Mouse (Mus musculus) thymus, adult 2 months (tissue): ENCODE measurements around the gene Khdc4. TPM values are rescaled to one million over a fixed set of nuclear protein-coding genes. Genes with fewer than 3 reads are reported as not detected.

ENCODE experiments used
- DNase-seq: peaks from one replicate; pipeline ENCODE4 v3.0.0; 2021
- H3K27ac ChIP-seq: fragments of 200-500 bp; 2 replicates; pipeline ENCODE4 v1.5.1; 2012; ENCODE audit warnings: low read length, control low read depth; ENCODE audit not compliant: control insufficient read depth, insufficient read depth
- H3K27me3 ChIP-seq: fragments of 200-500 bp; 2 replicates; pipeline ENCODE4 v1.6.1; 2012; ENCODE audit warnings: mild to moderate bottlenecking, low read length, moderate library complexity, mixed read lengths; ENCODE audit not compliant: control insufficient read depth, insufficient read depth
- H3K36me3 ChIP-seq: fragments of 200-500 bp; 2 replicates; pipeline ENCODE4 v1.6.1; 2012; ENCODE audit warnings: mild to moderate bottlenecking, low read length, moderate library complexity; ENCODE audit not compliant: control insufficient read depth, insufficient read depth
- H3K4me1 ChIP-seq: fragments of 200-500 bp; replicated peaks from 2 replicates; pipeline ENCODE4 v1.6.1; 2012; ENCODE audit warnings: low read length; ENCODE audit not compliant: control insufficient read depth, insufficient read depth
- H3K4me3 ChIP-seq: fragments of 200-500 bp; 2 replicates; pipeline ENCODE4 v1.5.1; 2012; ENCODE audit warnings: mild to moderate bottlenecking, low read length, control low read depth, moderate library complexity; ENCODE audit not compliant: control insufficient read depth, insufficient read depth
- CTCF ChIP-seq: fragments of 200-500 bp; IDR thresholded peaks from 2 replicates; pipeline ENCODE4 v1.5.1; 2012; ENCODE audit warnings: mild to moderate bottlenecking, control low read depth, low read length, moderate library complexity, borderline replicate concordance; ENCODE audit not compliant: control insufficient read depth, poor library complexity, insufficient read depth; ENCODE audit errors: extremely low read depth
- POLR2A ChIP-seq: fragments of 200-500 bp; IDR thresholded peaks from 2 replicates; pipeline ENCODE4 v1.6.1; 2012; ENCODE audit warnings: mild to moderate bottlenecking, low read length, control low read depth, moderate library complexity; ENCODE audit not compliant: control insufficient read depth, poor library complexity, insufficient read depth; ENCODE audit errors: extremely low read depth
- WGBS: fragments of 180-500 bp; shearing (Covaris S2); methylation state at CpG from one replicate; pipeline ENCODE4 v1.1.7; 2018; 5-methylcytosine and 5-hydroxymethylcytosine counted together
- polyA plus RNA-seq: library from polyadenylated mRNA; depleted of rRNA; stranded (reverse); fragments of >200 nt; gene quantifications from 2 replicates; pipeline ENCODE4 v1.2.3, GENCODE M21; 2012

Gene Khdc4
- polyA plus RNA-seq, 1 experiment, result 124 TPM

DNA sequence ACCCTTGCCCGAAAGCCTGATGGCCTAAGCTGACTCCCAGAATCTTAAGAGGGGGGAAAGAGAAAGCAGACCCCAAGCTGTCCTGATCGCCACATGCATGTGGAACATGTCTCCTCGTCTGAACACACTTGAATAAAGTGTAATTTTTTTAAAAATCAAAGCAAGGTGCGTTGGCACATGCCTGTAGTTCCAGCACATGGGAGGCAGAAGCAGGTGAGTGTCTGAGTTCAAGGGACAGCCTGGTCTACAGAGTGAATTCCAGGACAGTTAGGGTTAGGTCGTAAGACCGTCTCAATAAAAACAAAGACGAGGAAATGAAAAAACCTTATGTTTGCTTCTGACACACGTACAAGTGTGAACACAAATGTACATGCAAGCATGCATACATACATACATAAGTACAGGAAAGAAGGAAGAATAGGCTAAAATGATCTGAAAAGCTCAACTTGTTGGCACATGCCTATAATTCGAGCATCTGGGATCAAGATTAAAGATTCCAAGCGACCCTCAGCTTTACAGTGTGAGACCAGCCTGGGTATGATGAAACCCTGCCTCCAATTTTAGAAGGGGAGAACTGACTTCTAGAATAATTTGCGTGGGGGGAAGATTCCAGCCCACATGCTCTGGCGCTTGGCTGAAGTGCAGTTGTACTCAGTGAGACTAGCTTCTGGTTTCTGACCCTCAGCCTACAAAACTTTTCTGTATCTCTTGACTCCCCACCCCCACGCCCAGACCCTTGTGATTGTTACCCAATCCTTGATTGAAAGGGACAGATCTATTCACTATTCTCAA, 34.7 kb upstream of the Khdc4 start:
- TF ChIP-seq CTCF (no peak), POLR2A (no peak)
- Histone ChIP-seq H3K4me3 (no peak overlapping the region), H3K27me3 (no peaks in the 10 kb centered on the region), H3K27ac (no peak overlapping the region), H3K4me1 (no peaks in the 10 kb centered on the region), H3K36me3 (peaks cover 19% of the 10 kb centered on the region)
- no peak for DNase-seq
- WGBS, result 69% methylated on average over 13 of the region's 13 CpGs

DNA sequence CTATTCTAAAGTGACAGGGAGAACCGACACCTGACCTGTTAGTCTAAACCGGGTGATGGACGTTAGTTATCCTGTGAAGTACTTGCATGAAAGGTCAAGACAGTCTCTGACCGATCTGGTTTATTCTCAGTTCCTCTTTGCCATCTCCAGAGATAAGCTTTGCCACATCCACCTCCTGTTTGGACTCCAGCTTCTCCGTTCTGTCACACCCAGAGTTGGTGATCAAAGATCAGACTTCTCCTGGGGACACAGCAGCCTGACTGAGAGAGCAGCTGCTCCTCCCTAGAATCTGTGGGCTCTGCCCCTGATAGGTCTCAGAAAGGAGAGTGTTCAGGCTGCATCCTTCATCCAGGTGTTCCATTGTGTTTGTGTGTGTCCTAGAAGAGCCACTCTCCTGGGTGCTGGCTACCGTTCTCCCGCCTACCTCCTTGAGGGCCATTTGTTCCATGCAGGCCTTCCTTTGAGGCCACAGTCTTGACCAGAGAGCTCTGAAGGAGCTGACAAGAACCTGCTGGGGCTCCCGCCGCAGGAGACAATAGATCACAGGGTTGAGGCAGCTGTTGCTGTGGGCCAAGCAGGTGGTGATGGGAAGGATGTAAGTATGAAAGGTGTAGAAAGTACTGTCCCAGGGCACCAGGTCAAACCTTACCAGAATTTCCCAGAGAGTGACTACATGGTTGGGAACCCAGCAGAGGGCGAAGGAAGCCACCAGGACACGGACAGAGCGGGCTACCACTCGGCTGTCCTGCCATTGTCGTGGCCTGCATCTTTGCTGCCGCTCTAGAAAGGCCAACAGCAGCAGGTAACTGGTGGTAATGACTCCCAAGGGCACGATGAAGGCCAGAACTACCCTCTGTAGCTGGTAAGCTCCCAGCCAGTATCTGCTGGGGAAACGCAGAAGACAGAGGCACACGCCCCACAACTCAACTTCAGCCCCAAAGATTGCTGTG, 33.7 kb upstream of the Khdc4 start:
- Histone ChIP-seq H3K27me3 (no peaks in the 10 kb centered on the region), H3K4me1 (no peaks in the 10 kb centered on the region), H3K4me3 (no peak overlapping the region), H3K27ac (no peak overlapping the region), H3K36me3 (peaks cover 9% of the 10 kb centered on the region)
- TF ChIP-seq CTCF (no peak), POLR2A (no peak)
- no peak for DNase-seq
- WGBS, result 58% methylated on average over 18 of the region's 18 CpGs

- TF ChIP-seq POLR2A (no peak), CTCF (no peak)
- H3K27me3 ChIP-seq, result no peaks in the 10 kb centered on the region
- no peaks in the 10 kb centered on the region for H3K4me1 ChIP-seq
- 90% methylated on average over 17 of the region's 17 CpGs for WGBS
- no peak for DNase-seq
- H3K4me3 ChIP-seq, result no peak within 1 kb of the TSS
- no peaks in the 10 kb centered on the region for H3K36me3 ChIP-seq
- H3K27ac ChIP-seq, result no peak within 1 kb of the TSS
Measured at GRCm38 (mm10) chr3:88652846-88653515, 32.6 kb upstream of the Khdc4 start, which contains the start of gene Rxfp4. Gene Rxfp4 (minus strand): TSS chr3:88653142.

DNA sequence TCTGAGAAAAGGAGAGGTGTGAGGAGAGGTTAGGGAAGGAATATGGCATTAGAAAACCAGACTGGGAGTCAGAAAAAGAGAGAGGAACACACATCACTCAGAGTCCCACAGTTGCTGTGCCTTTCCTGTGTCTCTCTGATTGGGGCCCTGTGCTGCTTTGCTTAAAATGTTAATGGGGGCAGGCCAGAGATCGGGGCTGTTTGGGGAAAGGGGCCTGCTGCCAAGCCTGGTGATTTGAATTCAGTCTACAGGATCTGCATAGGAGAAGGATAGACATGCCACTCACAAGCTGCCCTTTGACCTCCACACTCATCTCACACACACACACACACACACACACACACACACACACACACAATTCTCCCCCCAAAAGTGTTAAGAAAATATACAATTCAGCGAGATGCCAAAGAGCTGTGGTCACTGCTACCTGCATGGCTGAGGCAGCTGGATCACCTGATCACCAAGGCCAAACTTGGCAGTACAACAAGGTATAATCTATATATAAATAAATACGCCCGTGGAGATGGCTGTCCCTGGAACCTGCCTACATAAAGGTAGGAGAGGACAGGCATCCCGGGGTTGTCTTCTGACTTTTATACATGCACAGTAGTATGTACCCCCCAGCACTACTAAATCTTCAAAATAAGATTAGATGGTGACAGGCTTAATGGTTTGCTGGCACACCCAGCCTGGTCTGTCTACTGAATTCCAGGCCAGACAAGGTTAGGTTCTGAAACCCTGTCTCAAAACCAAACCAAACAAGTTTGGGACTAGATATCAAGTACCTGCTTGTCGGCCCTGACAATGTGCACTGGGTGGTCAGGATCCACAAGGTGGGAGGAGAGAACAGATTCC, 31.9 kb upstream of the Khdc4 start:
- Histone ChIP-seq H3K4me3 (no peak overlapping the region), H3K36me3 (no peaks in the 10 kb centered on the region), H3K27me3 (no peaks in the 10 kb centered on the region), H3K4me1 (no peaks in the 10 kb centered on the region), H3K27ac (no peak overlapping the region)
- no peak for DNase-seq
- 91% methylated on average over 6 of the region's 6 CpGs for WGBS
- TF ChIP-seq POLR2A, result no peak
- no peak for TF ChIP-seq CTCF

- H3K36me3 ChIP-seq, result no peaks in the 10 kb centered on the region
- H3K4me3 ChIP-seq, result no peak overlapping the region
- no peak overlapping the region for H3K27ac ChIP-seq
- no peaks in the 10 kb centered on the region for H3K4me1 ChIP-seq
- H3K27me3 ChIP-seq, result no peaks in the 10 kb centered on the region
- WGBS, result 84% methylated on average over 4 of the region's 4 CpGs
- DNase-seq, result no peak
- TF ChIP-seq CTCF (no peak), POLR2A (no peak)
Measured at GRCm38 (mm10) chr3:88654621-88655020, 31.0 kb upstream of the Khdc4 start.

GRCm38 (mm10) chr3:88655619-88656018, 30.0 kb upstream of the Khdc4 start:
- WGBS, result 94% methylated on average over 8 of the region's 8 CpGs

More at GRCm38 (mm10) chr3:88655619-88656018, 30.0 kb upstream of the Khdc4 start:
- Histone ChIP-seq H3K4me3 (no peak overlapping the region), H3K36me3 (no peaks in the 10 kb centered on the region), H3K4me1 (no peaks in the 10 kb centered on the region), H3K27ac (no peak overlapping the region), H3K27me3 (no peaks in the 10 kb centered on the region)
- DNase-seq, result no peak
- TF ChIP-seq CTCF (no peak), POLR2A (no peak)
